Mouse (Mus musculus): ENCODE measurements around the gene Lrrc1. TPM values are rescaled to one million over a fixed set of nuclear protein-coding genes. Genes with fewer than 3 reads are reported as not detected.

Gene Lrrc1
- total and polyA plus RNA-seq, 3 experiments, result 10.0 to 22.8 (median 15.1) TPM

GRCm38 (mm10) chr9:77385611-77386010, 159.1 kb downstream of the Lrrc1 start:
- no peak for DNase-seq

GRCm38 (mm10) chr9:77384651-77385050, 160.0 kb downstream of the Lrrc1 start:
- DNase-seq, result no peak

DNA sequence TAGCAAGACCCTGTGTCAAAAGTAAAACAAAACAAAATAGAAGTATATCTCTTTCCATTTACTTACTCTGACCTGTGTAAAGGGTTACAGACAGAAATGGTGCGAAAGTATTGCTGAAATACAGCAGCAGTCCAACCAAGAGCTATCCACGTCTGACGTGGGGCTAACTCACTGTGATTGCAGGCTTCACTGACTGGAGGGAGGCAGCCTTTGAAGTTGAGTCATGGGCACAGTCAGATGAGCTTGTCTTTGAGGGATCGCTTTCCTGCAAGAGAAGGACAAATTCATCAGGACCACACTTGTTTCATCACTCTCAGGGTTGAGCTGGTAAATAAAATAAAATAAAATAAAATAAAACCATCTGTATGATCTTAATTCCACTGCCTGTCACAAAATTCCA, 160.7 kb downstream of the Lrrc1 start:
- DNase-seq, result peak; percentile 50

- no peak for DNase-seq
These were observed 162.2 kb downstream of the Lrrc1 start for GRCm38 (mm10) chr9:77382514-77382913.

DNA sequence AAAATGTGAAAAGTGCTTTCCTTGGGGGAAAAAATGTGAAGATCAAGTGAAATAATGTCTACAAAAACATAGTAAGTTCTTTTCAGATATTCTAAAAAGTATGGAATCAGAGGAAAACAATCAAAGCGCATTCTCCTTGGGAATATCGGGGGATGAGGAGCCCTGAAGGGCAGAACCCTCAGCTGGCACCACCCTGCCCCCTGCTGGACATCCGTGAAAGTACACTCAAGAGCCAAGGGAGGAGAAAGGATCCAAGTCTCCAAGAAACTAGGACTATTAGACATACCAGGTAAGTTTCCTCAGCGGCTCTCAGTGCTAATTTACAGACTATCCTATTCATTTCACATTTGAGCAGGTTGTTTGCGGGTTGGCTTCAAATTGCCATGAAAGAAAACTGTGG, 163.1 kb downstream of the Lrrc1 start:
- DNase-seq, result peak; percentile 80

Small RNA genes lying within 50 kb of the gene (microRNA-seq; reads per million reads assigned to microRNA genes)
- 0 reads per million in 2 experiments for gene Gm25250

Other genes starting within 250 kb of the Lrrc1 start
- 1 to 10 TPM in 1 of 2 experiments, under 1 TPM in 1; 0.84 to 2.3 TPM for gene Mlip, start 191.9 kb downstream of the Lrrc1 start, total RNA-seq (2021)
- not detected in 2 replicates for gene Mlip, start 191.9 kb downstream of the Lrrc1 start, polyA plus RNA-seq (2012; rRNA removed)
- under 1 TPM in 1 of 2 experiments, not detected in 1; 0.03 TPM for gene Klhl31, start 91.6 kb upstream of the Lrrc1 start, total RNA-seq (2021)
- not detected in 2 replicates for gene Klhl31, start 91.6 kb upstream of the Lrrc1 start, polyA plus RNA-seq (2012; rRNA removed)
- gene Gclc, start 209.7 kb upstream of the Lrrc1 start, total RNA-seq (2021), result 10 to 100 TPM; 35.8 to 44.5 TPM
- gene Gclc, start 209.7 kb upstream of the Lrrc1 start, polyA plus RNA-seq (2012; rRNA removed), result 13.3 and 14.5 TPM in 2 replicates

Measured in adrenal gland, adult 2 months (tissue).